Mouse (Mus musculus): ENCODE measurements around the gene Klc2.

DNA sequence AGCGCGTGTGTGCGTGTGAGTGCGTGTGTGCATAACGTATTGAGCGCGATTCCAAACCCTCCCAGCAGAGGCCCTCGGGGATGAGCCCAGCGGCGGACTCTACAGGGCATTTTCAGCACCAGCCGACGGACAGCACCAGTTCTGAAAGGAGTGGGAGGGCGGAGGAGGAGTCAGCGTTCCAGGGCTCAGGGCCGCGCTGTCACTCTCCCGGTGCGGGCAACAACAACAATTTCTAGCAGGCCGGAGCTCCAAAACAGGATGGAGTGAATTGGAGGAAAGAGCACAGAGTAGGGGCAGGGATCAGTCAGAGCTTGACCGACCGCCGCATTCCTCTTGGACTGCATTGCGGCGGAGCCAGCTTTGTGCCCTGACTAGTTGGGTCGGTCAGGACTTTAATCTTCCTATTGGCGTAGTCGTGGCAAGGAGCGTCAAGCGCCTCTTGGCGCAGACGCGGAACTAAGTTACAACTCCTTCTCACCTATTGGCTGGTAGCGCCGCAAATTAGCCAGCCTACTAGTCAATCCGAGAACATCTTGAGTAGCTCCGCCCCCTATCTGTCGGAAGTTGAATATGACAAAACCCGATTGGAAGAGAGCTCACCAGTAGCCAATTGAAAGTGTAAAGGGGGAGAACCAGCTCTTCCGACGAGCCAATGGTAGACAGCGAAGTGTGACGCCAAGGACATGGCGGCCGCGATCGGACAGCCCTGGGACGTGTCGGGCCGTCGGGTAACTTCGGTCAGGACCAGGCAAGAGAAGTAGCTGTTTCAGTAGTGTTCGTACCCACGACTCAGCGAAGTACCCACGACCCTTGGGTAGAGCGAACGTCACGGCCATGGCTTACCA, 30.3 kb downstream of the Klc2 start, which contains the start of gene Yif1a:
- no peak for TF ChIP-seq EP300 (IDR thresholded peaks at IDR 0.05; ENCODE audit: low read length)
- no peak for TF ChIP-seq MAFK (IDR thresholded peaks at IDR 0.05; ENCODE audit: insufficient replicate concordance, low read length)
- no peak for TF ChIP-seq POLR2AphosphoS2 (IDR thresholded peaks at IDR 0.05; ENCODE audit: low read depth, low read length)
- TF ChIP-seq CTCF (conservative IDR thresholded peaks at IDR 0.05 in 1 of 2, IDR thresholded peaks at IDR 0.05 in 1 of 2; ENCODE audit: low read depth in 2 of 2, low read length in 2 of 2): peak in 1 of 2 experiments; percentile 60; a peak in 2 of 4 replicates
- no peak for TF ChIP-seq CHD1 (IDR thresholded peaks at IDR 0.05; ENCODE audit: low read depth, low read length)
- peak; percentile 81 for TF ChIP-seq HCFC1 (IDR thresholded peaks at IDR 0.05; ENCODE audit: low read depth, low read length)
- peak; percentile 89 for TF ChIP-seq POLR2A (IDR thresholded peaks at IDR 0.05; ENCODE audit: low read depth, low read length)
